Mouse (Mus musculus) cerebral cortex, adult 2 months (tissue): Measurements from ENCODE around the gene Mab21l1.

Experiments used
- WGBS: fragments of 180-500 bp; shearing (Covaris S2); methylation state at CpG from one replicate; pipeline ENCODE4 v1.1.7; 2018; 5-methylcytosine and 5-hydroxymethylcytosine counted together

The Mab21l1 gene

DNA sequence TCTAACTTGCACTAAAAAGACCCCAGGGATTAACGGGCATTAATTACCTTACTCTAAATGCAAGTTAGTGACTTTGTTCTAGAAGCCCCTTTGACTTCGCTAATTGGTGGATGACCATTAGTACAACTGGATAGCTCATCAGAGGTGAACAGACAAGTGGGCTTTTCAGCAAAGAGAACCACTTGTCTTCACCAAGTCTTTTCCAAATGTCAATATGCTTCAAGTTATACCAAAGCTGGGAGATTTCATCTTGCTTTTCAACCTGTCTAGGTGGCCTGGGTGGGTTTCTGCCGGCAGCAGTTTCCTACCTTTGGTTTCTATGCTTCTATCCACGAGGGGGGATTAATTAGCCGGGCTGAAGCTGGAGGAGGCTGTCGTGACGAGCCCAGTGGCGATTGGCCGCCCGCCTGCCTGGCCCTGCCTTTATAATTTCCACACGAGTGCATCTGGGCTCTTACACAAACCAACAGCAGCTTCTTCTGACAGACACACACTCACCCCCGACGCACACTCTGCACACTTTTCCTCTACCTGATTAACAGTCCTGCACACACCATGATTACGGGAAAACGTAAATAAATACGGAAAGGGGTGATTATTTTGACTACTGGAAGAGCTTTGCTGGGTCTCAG is at the start of gene Mab21l1:
TSS of gene Mab21l1 (plus strand) at position 455 of the 632 bp plus-strand sequence.
- WGBS: 59% methylated on average over 16 of the region's 16 CpGs

DNA sequence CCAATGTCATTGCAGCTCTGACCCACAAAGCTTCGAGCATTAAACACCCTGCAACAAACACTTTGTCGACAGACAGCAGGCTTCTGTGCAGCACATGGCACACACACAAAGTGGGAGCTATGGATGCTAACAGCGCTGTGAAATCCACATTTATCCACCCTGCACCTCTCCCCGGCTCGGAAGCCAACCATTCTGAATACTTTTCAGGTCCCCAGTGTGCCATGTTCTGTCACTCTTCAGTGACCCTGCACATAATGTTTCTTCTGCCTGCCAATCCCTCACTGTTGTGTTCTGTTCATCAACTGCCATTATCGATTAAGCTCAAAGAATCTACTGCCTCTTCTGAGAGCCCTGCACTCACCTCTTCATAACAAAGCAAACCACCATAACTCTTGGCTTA is 48.6 kb upstream of the Mab21l1 start:
- WGBS: 60% methylated on average over 6 of the region's 6 CpGs

DNA sequence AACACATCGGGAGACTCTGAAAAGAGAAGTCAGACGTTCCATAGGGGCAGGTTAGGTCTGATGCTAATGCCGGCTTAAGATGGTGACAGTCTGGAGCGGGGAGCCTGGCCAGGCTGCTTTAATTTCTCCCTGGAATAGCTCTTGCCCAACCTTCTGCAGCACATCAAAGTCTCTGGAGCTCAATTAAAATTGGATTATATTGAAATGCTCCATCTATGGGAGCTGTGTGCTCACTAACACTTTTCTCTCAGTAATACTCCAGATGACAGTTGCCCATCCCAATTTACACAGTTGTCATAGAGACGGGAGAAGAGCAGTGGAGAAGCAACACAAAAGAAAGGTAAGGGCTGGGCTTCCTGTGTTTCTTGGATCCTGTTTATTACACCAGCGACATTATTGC is 40.9 kb upstream of the Mab21l1 start:
- 46% methylated on average over 6 of the region's 6 CpGs for WGBS

DNA sequence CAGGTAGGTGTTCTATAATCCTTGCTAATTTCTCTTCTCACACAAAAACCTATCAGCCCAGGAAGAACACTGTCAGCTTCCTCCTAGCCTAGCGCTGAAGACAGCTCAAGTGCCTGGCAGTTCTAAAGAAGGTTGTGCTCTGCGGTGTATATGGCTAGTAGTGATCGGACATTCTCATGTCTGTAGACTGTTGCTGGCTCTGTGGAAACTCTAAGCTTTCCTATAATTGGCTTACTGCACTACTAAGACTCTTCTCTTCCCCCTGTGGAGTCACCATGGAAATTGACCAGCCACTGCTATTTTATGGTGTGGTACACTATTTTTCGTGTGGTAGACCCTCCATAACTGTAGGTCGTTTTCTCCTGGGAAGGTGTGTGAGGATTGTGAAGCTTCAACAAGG is 40.1 kb upstream of the Mab21l1 start:
- 72% methylated on average over 5 of the region's 5 CpGs for WGBS

DNA sequence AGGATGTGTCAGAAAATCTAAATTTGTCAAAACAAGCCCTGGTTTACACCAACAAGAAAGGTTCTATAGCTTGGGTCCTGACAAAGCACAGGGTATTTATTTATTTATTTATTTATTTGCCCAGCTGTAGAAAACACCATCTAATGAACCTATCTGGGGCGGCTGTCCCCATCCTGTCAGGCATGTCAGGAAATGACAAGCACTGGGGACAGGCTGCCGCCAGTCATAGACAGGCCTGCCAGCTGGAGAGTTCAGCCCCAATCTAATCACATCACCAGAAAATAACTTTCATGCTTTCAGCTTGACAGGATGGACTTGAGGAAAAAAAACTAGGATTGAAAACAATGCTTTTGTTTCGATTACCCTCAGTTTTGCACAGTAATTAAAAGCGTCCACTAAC is 39.7 kb upstream of the Mab21l1 start:
- 68% methylated on average over 4 of the region's 4 CpGs for WGBS

DNA sequence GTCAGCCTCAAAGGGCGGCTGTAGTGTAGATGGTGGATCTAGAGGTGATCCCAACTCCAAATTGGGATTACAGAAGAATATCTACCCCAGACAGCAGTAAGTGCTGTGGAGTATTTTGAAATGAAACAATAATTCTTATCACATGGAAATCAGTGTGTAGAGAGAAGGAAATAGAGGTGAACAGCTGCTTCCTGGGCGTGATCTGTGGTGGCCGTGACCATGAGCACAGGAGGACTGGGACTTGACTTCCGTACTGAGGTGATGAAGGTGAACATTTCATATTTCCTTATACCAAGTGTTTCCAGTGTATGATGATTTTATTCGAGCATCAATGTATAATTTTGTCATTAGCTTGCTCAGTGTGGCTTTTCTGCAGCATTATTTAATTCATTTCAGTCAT is 38.4 kb upstream of the Mab21l1 start:
- WGBS: 86% methylated on average over 5 of the region's 5 CpGs

DNA sequence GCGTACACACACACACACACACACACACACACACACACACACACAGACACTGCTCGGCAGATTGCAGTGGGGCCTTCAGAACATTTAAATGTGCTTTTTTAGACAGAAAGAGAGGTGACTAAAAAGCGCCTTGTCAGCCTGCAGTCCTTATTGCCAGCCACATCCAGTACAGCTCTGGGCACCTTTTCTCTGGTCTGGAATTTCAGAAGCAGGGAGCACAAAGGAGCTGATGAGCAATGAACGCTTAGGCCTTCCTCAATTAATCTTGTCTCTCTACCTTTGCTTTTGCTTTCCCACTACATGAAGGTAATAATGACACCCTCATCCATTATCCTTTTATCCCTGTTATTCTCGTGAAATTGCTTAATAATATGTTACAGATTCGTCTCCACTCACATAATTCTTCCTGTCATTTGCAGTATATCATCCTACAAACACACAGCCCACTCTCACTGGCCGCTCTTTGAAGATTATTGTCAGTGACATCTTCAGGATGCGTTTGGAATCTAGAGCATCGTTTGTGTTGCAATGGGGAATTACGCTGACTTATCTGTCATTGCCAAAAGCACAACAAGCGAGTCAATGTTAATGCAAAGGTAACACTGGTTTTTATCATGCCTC is 31.8 kb upstream of the Mab21l1 start:
- 55% methylated on average over 11 of the region's 11 CpGs for WGBS

DNA sequence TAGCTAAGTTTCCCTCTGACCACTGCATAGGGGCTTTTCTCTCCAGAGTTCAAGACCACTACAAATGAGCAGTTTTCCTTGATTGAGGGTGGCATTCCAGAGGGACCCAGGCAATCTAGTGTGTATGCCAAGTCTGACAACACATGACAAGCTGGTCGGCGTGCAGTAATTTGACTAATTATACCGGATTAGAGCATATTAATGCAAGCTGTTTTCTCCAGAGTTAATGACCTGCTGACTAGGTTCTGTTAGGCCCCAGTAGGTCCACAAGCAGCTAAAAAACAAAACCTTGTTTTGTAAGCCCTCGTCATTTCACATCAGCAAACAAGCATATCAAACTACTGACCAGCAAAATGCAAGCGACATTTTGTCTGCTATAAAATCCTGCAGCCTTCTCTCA is 30.9 kb upstream of the Mab21l1 start:
- 58% methylated on average over 5 of the region's 5 CpGs for WGBS

DNA sequence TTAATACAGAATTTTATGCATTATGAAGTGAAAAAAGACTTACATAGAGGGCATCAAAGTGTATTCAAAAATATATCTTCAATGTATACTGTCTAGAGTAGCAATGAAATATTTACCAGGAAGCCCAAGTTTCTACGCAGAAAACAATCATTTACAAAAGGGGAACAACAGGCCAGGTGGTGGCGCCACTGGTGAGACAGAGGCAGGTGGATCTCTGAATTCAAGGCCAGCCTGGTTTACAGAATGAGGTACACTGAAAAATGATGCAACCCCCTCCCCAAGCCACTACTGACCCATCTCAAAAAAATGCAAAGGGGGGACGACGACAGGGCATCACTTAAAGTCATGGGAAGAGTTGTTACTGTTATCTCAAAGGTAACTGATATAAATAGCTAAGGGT is 29.8 kb upstream of the Mab21l1 start:
- 89% methylated on average over 4 of the region's 4 CpGs for WGBS

DNA sequence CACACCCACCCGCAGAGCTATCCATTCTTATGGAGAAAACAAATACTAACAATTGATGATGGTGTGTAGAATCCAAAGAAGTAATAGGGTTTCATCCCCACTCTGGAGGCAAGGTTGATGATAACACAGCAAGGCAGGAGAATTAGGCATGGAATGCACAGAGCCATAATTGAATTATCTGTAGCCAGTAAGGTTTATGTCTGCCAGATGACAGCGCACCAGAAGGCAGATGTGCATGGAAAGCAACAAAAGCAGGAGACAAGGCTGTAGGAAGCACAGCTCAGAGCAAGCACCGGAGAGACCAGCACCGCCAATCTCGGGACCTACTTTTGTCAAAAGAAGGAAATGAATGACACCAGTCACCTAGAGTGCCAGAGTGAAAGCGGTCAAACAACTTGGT is 28.4 kb upstream of the Mab21l1 start:
- WGBS: 94% methylated on average over 6 of the region's 6 CpGs

DNA sequence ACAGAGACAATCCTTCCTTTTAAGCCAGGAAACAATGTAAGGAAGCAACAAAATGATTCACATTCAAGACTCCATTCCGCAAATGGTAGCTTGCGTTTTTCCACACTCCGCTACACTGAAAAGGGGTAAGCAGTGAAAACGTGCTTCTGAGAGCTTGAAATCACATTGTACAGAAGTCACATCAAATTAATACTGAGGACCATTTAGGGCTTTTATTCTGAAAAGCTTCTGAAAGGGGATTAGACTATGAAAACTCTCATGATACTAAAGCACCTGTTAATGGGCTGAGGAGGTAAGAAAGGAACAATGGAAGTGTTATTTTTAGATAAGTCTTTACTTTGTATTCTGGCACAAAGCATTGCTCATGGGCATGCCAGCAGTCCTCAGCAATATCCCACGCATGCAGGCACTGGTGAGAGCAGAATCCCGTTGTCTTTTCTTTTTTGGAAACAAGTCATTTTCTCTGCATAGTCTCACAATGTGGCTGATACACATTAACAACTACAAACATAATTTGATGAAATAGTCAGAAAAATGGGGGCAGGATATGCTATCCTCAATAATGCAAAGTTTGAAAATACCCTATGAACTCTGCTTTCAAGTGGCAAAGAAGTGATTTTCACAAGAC is 27.2 kb upstream of the Mab21l1 start:
- 44% methylated on average over 6 of the region's 6 CpGs for WGBS

DNA sequence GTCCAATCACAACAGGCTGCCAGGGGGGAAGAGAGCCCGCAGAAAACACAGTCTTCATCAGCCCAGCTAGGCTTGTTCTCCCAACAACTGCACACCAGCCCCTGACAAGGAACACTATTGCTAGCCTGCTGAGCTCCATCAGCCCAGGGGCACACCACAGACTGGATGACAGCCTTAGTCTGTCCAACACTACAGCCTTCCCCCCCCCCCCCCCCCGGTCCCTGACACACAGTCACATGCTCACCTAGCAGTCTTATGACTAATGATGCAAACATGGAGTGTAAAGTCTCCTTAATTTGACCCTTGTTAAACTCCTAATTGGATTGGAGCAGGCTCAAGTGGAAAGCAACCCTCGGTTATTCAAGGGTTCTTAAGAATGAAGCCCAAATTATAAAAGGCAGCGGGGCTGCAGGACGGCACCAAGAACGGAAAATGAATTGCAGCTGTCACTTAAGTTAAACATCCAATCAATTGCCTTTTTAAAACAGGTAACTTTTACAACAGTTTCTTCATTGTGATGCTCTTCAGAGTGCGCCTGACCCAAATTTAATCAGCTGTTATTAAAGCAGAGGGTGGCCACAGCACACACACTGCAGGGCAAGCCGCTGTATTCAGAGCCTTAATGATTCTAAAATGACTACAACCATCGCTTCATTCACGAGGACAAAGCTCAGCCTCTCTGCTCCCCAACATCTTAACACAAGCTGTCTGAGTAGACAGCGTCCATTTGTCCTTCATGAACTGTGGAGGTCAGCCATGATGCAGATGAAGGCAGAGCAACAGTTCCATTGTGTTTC is 26.3 kb upstream of the Mab21l1 start:
- 39% methylated on average over 11 of the region's 11 CpGs for WGBS

DNA sequence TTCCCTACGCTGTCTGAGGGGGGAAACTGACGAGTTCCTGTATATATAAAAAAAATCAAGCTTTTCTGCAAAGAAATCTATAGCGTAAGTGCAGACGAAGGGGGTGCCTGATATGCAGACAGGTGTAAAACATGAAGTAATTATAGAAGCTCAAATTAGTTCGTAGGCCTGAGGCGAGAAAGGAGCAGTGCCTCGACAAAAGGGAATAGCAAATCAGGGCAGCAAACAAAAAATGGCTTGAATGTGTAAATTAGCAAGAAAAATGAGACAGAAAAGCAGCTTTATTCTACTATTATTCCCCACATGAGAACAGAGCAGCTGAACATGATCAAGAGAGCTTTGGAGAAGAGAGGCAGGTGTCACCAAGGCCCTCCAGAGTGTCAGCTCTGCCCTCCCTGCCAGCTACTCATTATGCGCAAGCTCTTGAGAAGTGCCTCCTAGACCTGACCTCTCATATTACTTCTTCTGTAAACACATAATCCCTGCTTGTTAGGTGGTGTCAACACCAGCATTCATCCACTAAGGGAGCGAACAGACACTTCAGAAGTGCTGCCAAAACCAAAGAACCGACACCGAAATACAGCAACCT is 25.6 kb upstream of the Mab21l1 start:
- 41% methylated on average over 11 of the region's 11 CpGs for WGBS

DNA sequence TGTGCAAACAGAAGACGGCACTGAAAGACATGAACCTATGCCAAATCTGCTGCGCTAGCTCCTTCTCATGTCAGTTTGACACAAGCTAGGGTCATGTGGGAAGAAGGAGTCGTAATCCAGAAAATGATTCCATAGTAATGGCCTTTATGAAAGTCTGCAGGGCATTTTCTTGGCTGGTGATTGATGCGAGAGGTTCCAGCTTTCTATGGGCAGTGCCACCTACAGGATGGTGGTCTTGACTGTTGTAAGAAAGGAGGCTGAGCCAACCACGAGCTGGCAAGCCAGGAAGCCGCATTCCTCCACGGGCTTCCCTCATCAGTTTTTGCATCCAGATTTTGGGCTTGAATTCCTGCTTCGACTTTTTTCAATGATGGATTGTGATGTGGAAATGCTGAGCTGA is 24.0 kb upstream of the Mab21l1 start:
- 48% methylated on average over 8 of the region's 8 CpGs for WGBS

DNA sequence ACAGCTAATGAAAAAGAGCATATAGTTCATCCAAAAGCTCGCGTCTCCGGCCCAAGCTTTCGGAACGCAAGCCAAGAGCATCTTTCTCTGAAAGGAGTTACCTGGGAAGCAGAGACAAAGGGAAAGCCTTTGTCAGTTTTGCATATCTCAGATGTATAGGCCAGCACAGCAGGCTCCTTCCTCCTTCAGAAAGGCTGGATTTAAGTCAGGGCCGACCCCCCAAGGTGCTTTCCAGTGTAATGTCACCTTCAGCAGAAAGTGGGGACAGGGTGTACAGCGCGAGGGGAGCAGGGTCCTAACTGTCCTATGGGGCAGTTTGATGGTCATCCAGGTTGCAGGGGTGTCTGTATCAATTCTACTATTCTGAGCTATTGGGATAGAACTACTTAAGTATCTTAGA is 18.7 kb upstream of the Mab21l1 start:
- WGBS: 75% methylated on average over 8 of the region's 8 CpGs

DNA sequence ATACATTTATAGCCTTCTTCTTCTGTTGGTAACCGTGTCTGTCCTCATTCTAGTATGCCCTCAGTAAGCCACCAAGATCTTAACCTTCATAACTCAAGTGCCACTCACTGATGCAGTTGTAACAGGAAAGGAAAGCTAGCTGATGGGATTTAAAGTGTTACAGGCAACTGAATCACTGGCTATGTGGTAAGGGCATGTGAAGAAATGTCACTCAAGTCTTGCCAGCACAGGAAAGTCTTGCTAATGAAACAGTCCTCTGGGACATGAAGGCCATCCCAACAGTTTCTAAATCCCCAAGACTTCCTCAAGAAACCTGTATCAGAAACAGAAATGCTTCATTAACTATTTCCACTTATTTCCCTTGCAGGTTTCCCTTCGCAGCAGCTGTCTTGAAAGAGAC is 13.7 kb upstream of the Mab21l1 start:
- 81% methylated on average over 2 of the region's 2 CpGs for WGBS

DNA sequence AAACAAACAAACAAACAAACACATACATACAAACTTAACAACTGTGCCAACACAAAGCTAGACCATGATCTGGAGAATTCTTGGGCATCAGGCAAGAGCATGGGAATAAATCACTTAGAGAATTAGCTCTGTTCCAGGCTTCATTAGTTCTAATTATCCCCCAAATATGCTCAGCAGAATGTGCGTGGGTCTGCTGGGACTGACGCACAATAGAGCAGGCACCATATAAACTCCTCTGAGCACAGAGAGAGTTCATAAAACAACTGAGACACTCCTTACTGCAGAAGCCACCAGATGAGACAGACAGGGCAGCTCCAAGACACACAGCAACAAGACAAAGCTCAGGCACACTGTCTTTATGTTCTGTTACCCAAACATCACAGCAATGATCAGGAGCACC is 13.0 kb upstream of the Mab21l1 start:
- 85% methylated on average over 2 of the region's 2 CpGs for WGBS

DNA sequence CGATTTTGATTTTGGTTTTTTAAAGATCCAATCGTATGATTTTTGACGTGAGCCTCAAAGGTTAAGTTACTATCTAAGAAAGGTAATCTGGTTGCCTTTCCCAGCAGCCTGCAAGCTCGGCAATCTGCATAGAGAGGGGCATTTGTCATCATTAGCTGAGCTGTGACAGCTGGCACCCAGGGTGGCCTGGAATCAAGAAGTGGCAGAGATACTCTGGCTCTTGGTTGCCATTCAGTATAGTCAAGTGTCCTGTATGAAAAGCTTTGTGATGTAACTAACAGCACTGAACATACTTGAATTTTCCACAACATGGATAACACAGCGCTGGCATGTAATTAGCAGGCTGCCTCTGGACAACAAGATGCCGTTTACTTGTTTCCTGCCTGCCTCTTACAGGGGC is 8.1 kb upstream of the Mab21l1 start:
- 76% methylated on average over 6 of the region's 6 CpGs for WGBS

DNA sequence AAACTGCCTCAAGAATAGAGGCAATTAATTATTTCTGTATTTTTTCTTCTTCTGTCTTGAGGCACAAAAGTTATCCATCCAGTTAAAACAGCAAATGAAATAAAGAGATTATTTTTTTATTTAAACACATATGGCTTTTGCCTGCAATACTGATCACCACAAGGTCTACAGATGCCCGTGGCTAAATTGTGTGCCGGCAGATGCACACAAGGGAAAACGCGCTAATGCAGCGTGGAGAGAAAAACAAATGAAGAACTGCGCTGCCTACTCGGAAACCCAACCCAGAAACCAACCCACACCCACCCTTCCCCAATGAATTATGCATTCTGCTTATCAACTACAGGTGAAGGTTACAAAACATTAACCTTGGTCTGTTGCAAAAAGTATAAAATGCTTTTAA is 7.1 kb upstream of the Mab21l1 start:
- WGBS: 79% methylated on average over 7 of the region's 7 CpGs

DNA sequence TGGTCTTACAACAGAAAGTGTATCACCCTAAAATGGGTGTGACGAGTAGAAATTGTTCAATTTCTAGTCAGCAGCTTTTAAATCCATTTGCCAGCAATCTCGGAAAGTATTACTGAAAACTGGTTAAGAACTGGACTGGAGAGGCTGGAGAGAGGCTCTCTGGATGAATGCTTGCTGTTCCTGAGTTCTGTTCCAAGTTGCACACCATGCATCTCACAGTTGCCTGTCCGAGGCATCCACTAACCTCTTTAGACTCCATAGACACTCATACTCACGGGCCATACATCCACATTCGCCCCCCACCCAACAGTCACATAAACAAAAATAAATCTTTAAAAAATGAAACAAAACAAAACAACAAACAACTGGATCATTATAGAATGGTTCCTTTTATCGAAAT is 6.6 kb upstream of the Mab21l1 start:
- 95% methylated on average over 6 of the region's 6 CpGs for WGBS

DNA sequence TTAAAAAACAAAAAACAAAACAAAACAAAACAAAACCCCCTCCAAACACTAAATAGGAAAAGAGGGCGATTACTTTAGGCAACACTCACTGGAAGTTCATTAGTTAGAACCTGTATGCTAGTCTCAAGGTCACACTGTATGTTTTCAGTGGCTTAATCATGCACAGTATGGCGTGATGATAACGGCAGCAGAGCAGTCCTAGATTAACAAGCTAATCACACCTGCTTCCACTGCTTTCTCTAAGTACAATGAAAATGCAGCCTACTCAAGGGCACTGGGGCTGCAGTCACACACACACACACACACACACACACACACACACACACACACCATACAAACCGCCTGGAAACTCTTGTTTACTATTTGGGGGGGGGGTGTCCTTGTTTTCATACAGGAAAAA is 4.8 kb upstream of the Mab21l1 start:
- WGBS: 90% methylated on average over 4 of the region's 4 CpGs
